Mouse (Mus musculus) left cerebral cortex, postnatal 10 days (tissue): ENCODE results near the gene Yme1l1. TPM values are rescaled to one million over a fixed set of nuclear protein-coding genes. Genes with fewer than 3 reads are reported as not detected.
A peak's percentile ranks its signal among the peaks of the same experiment; 100 is the strongest.

ENCODE experiments used
- DNase-seq, 2 experiments: peaks; one replicate each; pipeline ENCODE4 v3.0.0; 2021 to 2022; ENCODE audit warnings: low spot score in 2 of 2, mixed read lengths in 1 of 2; ENCODE audit errors: extremely low spot score in 1 of 2
- intact Hi-C: fragments of 180-260 bp; cut with DNase I; formaldehyde crosslinking; loops from one replicate; pipeline ENCODE4 v1.15.1; 2025
- total RNA-seq, 2 experiments: library from RNA; stranded (reverse); gene quantifications; 2 replicates each; pipeline ENCODE4 v1.2.3; 2021

The Yme1l1 gene
- 10 to 100 TPM; 86.2 to 92.3 TPM for total RNA-seq

DNA sequence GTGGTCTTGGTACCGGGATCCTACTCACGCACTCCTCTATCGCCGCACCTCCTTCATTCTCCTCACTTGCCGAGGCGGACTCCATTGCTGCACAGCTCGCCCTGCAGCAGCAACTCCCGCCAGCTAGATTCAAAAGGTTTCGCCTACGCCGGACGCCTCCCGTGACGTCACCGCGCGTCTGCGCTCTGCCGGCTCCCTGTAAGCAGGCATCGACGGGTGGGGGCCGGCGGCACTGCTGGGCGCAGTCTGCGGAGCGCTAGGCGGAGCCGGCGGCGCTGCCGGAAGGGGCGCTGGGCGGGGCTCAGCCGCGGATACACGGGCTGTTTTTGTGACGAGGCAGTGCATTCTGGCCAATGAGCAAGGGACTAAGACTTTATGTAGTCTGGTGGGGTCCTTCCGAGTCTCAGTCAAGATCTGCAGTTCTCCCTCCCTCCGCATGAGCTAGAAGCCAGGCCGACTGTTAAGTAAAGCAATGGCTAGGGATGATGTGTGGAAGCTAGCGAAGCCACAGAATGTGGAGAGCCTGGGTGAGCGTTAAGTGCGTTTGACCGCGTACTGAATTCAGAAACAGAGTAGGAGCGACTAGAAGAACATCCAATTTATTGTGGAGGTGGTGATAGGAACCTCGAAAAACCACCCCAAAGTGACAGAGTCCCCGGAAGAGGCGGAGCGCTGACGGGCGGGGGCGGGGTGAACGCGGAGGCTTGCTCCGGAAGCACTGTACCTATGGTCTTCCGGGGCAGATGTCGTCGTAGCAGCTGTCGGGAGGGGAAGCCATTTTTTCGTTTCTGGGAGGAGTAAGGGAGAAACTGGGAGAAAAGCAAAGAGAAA, at the start of gene Yme1l1, which contains the start of gene Mastl:
Yme1l1 (plus strand) TSS at position 593 of the 831 bp plus-strand sequence.
Mastl (minus strand) TSS at position 248 of the 831 bp plus-strand sequence.
- DNase-seq = peak; percentile 97 to 99
- intact Hi-C loops = loop anchor here (5.0 kb wide), 1 partner anchor 259 kb away; the partner anchor contains the start of gene Pdss1

DNA sequence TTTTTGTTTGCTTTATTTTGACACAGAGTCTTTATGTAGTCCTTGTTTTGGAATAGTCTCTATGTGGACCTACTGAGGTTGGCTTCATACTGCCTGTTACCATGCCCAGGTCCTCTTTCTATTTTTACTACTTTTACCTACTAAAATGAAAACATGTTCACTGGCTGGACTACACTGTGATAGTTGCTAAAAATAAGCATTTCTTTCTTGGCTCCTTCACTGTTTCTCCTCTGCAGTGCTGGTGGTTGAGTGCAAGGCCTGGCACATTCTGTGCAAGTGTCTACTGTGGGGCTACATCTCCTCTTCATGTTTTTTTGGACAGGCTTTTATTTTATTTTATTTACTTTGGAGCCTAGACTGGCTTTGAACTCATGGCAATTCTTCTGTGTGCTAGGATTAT, 36.6 kb upstream of the Yme1l1 start:
- intact Hi-C loops = no loop called here
- DNase-seq = no peak

DNA sequence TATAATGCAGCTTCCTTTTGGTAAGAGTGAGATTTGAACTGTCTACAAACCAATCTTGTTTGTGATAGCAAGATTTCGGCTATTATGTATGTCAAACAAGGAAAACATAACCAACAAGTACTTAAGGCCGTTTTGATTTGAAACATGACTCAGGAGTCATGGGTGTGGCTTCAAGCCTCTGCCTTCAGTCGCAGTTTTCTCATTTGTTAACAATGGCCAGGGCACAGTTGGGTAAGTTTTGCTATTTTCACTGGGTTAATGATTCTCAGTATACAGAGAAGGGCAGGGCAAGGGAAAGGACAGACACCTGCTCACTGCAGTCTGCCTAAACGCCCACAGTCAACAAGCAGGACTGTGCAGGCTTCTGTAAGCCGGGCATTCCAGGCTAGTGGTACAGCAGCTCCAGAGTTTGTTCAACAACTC, 959 bp upstream of the Yme1l1 start:
- no peak for DNase-seq
- intact Hi-C loops = loop anchor here (5.0 kb wide), 1 partner anchor 258 kb away; the partner anchor contains the start of gene Pdss1

DNA sequence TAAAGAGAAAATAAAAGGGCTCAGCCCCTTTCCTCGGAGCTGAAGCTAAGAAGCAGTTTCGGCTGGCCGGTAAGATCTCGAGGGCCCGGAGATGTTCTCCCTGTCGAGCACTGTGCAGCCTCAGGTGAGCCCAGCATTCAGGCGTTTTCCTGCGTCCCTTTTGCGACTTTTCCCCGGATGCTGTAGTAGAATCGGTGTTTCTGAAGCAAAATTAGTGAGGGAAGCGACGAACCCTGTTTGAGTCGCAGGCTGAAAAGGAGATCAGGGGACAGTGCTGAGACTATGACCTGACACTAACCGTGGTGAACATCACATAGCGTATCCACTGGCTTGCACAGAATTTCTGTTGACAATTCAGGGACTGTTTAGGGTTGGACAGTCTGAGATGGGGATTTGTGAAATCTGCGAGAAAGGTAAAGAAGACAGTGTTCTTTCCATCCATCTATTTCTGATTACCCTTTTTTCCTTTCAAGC, 476 bp downstream of the Yme1l1 start:
- no peak for DNase-seq
- intact Hi-C loops = loop anchor here (5.0 kb wide), 1 partner anchor 259 kb away; the partner anchor contains the start of gene Pdss1

- intact Hi-C loops = no loop called here
- DNase-seq = no peak
Measured at GRCm38 (mm10) chr2:23172305-23172704, 16.1 kb downstream of the Yme1l1 start.

DNA sequence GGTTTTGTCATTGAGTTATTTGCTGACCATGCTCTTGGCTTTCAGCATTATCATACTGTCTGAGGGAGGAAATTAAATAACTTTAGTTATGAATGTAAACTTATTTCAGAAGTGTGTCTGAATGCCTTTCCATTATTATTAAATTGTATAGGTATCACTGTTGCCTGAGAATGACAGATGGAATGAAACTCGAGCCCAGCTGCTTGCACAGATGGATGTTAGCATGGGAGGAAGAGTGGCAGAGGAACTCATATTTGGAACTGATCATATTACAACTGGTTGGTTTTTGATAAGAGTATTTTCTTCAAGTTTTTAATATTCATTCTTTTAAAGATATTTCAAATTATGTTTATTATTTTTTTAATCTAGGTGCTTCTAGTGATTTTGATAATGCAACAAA, 38.2 kb downstream of the Yme1l1 start:
- no peak for DNase-seq
- intact Hi-C loops = no loop called here

DNA sequence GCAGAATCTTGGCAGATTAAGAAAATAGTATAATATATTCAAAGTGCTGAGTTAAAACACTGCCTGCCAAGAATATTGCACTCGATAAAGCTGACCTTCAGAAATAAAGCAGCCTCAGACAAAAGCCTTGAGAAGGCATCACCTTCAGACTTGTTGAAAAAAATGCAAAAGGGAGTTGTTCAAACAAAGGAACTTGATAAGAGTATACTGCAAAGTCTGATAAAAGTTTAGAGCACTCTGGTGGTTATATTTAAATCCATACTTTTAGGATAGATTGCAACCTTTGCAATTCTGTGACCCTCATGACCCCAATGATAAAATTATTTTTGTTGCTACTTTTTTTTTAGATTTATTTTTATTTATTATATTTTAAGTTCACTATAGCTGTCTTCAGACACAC, 44.9 kb downstream of the Yme1l1 start:
- intact Hi-C loops = no loop called here
- no peak for DNase-seq

- intact Hi-C loops = no loop called here
- DNase-seq = peak in 1 of 2 experiments; percentile 23
Measured at GRCm38 (mm10) chr2:23202900-23203670, 46.9 kb downstream of the Yme1l1 start.

DNA sequence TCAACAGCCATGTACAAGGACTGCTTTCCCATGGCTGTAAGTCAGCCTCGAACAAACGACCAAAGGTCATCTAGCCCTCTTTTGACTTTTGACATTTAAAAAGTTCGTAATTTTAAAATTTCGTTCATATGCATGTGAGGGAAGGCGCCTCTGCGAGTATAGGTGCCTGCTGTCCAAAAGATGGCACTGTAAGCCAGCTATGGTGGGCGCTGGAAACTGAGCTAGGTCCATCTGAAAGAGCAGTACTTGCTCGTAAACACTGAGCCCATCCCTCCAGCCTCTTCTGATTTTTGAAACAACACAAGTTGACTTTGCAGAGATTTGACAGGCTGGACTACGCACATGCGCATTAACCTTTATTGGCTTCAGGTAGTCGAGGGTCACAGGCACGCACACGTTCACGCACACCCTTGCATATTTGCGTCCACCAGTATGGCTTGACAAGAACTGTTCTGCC, 50.9 kb downstream of the Yme1l1 start, which contains the start of gene 4931423N10Rik:
4931423N10Rik (plus strand) TSS at position 407 of the 457 bp plus-strand sequence.
- intact Hi-C loops = no loop called here
- no peak for DNase-seq

GRCm38 (mm10) chr2:23213661-23214060, 57.5 kb downstream of the Yme1l1 start:
- intact Hi-C loops = no loop called here
- DNase-seq = no peak

DNA sequence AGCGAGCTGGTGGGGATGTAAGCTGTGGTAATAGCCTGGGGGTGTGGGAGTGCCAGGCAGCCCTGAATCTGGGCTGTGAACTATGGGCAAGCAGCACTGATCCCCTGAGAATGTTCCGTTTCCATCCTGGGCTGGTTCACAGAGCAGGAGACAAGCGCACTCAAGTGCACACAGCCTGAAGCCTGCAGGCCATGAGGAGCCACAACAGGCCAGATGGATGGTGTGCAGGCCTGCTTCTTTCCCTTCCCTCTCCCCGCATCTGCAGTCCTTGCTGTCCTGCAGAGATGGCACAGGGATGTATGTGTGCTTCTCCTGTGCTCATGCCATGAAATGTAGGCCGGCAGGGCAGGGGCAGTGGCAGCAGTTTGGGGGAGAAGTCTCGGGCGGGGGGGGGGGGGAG, 69.0 kb downstream of the Yme1l1 start:
- no peak for DNase-seq
- intact Hi-C loops = no loop called here

DNA sequence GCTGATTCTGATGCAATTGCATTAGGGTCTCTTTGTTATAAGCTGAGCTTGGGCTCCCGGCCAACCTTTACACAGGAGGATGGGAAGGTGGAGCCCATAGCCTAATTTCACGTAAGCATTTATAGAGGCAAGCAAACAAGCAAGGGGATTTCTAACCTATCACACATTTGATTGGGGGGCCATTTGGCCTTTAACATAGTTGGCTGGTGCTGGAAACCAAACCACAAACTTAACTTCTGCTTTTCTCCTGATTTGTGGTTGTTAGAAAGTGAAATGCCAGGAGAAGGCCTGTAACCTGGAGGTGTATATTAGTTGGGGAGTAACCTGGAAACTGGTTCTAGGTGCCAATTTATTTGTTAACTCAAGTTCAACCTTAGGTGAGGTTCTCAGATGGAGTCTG, 72.3 kb downstream of the Yme1l1 start:
- DNase-seq = no peak
- intact Hi-C loops = no loop called here

DNA sequence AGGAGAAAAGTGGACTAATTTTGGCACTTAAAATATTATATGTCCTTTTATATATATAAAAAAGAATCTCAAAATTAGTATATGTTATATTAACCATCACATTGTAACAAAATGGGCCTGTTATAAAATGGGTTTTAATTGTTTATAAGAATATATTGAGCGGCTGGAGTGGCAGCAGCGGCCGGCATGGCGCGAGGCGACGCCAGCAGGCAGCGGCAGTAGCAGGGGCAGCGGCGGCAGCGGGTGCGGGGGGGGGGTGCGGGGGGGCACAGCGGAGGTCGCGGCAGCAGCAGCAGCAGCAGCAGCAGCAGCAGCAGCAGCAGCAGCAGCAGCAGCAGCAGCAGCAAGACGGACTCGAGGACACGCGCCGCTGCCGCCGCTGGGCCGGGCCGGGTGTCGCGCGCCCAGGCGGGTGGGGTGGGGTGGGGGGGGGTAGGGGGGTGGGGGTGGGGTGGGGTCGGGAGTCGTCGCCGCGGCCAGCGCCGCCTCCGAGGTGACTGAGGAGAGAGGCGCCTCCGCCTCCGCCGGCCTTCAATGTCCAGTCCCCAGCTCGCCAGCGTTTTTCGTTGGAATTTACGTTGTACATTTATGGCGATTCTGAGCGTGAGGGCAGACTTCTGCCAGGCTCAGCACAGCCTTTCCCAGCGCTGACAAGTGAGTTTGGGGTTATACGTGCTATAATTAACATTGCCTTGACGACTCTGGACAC, 78.0 kb downstream of the Yme1l1 start:
- intact Hi-C loops = no loop called here
- peak; percentile 5 to 26 for DNase-seq

Other genes starting within 250 kb of the Yme1l1 start
- 100 to 1,000 TPM; 121 to 131 TPM for gene Abi1, start 116.1 kb upstream of the Yme1l1 start, total RNA-seq
- gene Acbd5, start 88.2 kb upstream of the Yme1l1 start, total RNA-seq = 10 to 100 TPM; 64.9 to 71.4 TPM
- gene Mastl, start 345 bp upstream of the Yme1l1 start, total RNA-seq = 1 to 10 TPM; 1.5 to 3.0 TPM
- gene 4931423N10Rik, start 51.1 kb downstream of the Yme1l1 start, total RNA-seq = under 1 TPM in 1 of 2 experiments, not detected in 1; 0.30 TPM
- gene Nxph2, start 164.9 kb downstream of the Yme1l1 start, total RNA-seq = 1 to 10 TPM; 4.1 to 4.3 TPM